Mouse (Mus musculus) thymus, postnatal 10 days (tissue): ENCODE results near the gene Sh2d3c.
A peak's percentile ranks its signal among the peaks of the same experiment; 100 is the strongest.

ENCODE experiments used
- DNase-seq, 2 experiments: peaks; one replicate each; pipeline ENCODE4 v3.0.0; 2021; ENCODE audit warnings: low spot score in 2 of 2

Gene Sh2d3c

DNA sequence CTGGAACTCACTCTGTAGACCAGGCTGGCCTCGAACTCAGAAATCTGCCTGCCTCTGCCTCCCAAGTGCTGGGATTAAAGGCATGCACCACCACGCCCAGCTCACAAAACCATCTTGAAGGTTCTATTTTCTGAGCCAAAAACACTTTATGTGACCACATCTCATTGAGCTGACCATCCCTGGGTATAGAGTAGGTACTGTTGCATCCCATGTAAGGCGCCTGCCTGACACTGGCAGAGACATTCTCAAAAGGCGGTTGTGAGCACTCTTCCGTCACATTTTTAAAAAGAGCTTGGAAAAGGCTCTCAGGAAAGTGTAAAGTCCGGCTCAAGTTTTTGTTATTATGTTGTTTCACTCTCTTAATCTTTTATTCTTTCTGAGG, 35.8 kb downstream of the Sh2d3c start:
- DNase-seq: no peak

DNA sequence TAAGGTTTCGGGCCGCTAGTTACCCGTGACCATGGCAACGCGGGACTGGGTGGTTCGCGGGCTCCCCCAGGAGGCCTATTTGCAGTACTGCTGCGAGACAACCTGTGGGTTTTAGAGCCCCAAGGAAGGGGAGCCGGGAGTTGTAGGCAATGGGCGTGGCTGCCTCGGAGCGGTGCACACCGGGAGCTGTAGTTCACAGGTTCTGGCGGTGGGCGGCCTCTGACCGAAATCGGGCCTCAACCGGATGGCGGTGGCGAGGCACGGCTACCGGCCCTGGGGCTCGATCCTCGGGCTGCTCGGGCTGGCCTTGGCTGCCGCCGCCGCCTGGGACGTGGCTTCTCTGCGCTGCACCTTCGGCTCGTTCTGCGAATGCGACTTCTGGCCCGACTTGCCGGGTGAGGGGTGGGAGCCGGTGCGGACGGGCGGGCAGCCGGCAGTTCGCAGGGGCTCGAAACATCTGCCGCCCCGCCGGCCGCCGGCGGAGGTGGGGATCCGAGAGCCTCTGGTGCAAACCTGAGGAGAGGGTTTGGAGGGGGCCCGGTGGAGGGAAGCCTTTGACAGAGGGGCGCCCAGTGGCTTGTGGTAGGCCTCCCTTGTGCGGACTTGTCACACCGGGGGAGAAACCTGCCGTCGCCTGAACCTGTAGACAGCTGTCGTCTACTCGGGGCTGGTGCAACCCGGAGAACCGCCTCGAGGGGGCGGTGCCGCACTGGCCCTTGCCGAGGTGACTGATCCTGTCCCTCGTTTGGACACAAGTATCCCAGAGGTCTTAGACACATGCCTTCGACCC, 36.4 kb downstream of the Sh2d3c start, which contains the start of gene Tor2a:
Gene Tor2a, plus strand, starts transcription at position 179 of the 790 bp plus-strand sequence.
- DNase-seq: peak; percentile 98

DNA sequence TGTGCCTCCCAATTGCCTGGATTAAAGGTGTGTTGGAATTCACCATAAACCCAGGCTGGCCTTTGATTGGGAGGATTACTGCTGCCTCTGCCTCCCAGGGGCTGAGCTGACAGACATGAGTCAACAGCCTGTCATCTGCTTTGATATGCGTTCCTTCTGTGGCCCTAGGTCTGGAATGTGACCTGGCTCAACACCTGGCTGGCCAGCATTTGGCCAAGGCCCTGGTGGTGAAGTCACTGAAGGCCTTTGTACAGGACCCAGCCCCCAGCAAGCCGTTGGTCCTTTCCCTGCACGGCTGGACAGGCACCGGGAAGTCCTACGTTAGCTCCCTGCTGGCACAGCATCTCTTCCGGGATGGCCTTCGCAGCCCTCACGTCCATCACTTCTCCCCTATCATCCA, 37.6 kb downstream of the Sh2d3c start:
- DNase-seq: no peak

DNA sequence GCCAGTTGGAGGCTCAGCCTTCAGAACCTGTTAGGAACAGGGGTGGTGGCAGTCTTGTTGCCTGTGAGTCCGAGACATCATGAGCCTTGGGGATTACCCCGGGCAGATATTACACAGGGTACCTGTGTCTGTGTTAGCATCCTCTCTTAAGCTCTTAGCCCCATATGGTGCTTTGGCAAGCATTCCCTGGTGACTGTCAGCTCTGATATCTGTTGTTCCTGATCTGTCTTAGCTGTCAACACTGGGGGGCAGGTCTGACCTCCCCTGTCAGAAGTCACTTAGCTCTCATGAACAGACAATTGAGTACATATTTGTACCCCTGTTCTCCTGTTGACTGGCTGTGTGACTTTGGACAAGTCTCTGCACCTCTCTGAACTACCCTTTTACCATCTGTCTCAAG, 38.1 kb downstream of the Sh2d3c start:
- no peak for DNase-seq

DNA sequence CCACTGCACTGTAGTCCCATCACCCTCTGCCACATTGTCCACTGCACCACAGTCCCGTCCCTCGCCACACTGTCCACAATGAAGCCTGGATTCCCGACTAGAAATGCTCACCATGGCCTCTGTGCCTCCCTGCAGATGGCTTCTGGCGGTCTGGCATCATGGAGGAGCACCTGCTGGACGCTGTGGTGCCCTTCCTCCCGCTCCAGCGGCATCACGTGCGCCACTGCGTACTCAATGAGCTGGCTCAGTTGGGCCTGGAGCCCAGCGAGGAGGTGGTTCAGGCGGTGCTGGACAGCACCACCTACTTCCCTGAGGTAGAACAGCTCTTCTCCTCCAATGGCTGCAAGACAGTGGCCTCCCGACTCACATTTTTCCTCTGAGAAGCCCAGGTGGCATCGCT, 40.5 kb downstream of the Sh2d3c start:
- no peak for DNase-seq

DNA sequence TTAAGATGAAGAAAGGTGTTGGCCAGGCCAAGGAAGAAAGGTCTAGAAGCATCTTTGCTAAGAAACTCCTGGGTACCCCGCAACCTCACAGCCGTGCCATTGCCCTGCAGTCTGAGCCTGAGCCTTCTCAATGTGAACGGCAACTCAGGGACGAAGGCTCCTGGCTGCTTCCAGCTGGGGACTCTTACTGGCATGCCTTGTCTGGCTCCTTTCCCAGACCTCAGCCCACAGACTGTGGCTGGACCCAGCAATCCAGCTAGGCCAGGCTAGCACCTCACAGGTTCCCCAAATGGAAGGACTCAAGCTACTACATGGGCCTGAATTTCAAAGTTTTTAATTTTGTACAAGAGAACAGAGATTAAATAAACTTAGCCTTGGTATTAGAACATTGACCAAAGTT, 41.0 kb downstream of the Sh2d3c start:
- no peak for DNase-seq

DNA sequence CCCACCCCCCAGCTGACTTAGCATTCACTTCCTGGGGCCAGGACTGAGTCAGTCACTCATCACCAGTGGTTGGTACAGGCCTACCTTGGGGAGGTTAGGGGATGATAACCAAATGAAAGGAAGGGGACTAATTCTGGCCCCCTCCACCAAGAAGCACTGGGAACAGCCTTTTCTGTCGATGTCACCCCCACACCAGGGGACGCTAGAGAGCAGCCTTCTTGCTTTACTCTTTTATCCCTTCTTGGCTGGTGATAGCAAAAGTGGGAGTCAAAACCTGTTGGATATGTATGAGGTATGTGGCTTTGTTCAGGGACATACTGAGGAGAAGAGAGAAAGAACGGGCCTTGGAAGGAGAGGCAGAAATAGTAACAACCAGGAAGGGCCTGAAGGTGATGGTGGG, 42.5 kb downstream of the Sh2d3c start:
- no peak for DNase-seq

DNA sequence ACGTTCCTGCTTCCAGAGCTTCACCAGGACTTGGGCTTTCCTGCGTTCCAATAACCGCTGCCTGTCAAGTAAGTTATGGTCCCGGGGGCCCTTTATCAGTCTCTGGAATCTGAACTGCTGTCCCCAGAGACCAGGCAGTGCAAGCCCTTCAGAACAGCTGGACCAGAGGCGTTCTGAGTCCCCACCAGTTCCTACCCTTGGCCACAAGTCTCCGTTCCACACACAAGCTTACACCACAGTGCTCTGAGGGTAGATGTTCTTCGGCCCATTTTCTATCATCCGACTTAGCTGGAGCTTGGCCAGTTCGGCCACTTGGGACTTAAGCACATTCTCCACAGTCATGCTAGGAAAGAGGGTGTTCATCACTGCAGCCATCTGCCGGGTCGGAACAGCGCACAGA, 46.4 kb downstream of the Sh2d3c start:
- DNase-seq: no peak

DNA sequence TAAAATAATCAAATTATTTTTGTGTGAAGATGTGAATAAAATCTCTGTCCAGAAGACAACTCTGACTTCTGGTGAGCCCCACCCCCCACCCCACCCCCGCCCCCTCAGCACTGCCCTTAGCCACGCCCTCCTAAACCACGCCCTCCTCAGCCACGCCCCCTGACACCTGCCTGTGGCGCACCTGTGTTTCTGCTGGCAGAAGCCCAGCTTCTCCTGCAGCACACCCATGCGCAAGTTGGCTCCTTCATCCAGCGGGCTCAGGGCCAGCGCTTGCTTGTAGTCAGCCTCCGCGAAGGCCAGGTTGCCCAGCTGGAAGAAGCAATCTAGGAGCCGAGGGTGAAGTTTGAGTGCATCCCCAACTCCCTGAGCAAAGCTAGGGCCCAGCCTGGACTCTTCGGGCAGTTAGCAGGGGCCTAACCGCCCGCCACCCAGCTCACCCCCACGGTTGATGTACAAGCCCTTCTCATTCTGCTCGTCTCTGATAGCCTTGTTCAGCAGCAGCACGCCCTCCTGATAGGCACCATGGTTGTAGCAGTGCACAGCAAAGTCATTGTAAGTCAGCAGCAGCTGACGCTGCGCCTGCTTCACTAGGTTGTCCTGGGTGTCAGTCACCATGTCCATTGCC, 47.9 kb downstream of the Sh2d3c start:
- DNase-seq: no peak

DNA sequence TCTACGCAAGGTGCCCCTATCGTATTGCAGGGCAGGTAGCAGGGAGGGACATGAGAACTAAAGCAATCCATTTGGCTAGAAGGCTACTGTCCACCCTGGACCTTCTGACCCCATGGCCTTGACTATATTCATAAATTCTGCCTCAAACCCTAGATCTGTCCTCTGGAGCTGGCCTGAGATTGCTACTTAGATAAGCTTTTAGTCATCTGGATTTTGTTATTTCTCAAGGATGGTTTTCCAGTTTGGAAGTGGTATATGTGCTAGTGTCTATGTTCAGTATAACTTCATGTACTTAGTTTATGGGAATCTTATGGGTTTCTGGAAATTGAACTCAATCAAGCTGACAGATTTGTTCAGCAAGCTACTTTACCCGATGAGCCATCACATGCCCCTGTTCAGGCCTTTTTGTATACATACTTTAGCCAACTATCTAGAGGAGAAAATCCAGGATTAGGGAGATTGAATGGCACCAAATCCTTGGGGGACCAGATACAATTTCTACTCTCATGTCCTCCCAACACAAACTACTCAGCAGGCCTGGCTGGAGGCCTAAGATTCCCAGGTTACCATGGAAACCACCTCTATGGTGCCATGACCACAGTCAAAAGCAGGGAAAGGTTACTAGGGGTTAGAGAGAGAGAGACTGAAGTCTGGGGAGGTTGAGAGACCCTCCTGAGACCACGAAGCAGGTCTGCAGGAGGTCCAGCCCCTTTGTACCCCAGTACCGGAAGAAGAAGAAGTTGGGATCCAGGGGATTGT, 48.7 kb downstream of the Sh2d3c start:
- DNase-seq: no peak

DNA sequence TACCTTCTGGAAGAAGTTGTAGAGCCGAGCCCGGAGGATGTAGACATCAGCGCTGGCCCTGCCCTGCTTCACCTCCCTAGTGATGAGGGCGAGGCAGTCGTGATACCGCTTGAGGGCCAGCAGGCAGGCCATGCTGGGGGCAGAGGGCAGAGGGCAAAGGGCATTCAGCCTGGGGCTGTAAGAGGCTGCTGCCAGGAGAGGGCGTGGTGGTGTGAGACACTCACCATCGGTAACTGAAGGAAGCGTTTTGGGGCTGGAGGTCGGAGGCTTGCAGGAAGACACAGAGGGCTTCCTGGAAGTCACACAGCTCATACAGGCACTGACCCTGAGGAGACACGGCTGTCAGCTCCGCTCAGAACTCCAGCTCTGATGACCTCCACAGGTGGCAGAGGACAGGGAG, 51.0 kb downstream of the Sh2d3c start:
- no peak for DNase-seq

DNA sequence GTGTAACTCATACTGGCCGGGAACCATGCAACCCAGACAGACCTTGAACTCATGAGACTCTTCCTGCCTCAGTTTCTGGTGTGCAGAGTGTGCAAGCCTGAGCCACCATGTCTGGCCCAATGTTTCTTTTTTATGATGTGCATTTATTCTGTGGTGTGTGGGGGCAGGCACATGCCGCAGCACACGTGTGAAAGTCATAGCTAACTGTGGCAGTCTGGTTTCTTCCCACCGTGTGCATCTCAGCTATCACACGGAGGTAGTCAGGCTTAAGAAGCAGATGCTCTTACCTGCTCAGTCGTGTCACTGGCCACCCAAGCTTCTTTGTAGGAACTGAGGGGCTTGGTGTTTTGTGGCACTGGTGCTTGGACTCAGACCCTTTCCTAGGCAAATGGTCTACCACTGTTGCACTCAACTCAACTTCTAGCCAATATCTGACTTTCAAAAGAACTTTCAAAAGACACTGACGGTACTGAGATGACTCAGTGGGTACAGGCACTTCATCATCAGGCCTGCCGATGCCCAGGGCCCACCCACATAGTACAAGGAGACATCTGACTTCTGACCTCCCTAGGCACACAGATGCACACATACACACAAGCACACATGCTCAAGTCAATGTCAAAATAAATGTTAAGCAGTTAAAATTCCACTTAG, 51.9 kb downstream of the Sh2d3c start:
- no peak for DNase-seq

DNA sequence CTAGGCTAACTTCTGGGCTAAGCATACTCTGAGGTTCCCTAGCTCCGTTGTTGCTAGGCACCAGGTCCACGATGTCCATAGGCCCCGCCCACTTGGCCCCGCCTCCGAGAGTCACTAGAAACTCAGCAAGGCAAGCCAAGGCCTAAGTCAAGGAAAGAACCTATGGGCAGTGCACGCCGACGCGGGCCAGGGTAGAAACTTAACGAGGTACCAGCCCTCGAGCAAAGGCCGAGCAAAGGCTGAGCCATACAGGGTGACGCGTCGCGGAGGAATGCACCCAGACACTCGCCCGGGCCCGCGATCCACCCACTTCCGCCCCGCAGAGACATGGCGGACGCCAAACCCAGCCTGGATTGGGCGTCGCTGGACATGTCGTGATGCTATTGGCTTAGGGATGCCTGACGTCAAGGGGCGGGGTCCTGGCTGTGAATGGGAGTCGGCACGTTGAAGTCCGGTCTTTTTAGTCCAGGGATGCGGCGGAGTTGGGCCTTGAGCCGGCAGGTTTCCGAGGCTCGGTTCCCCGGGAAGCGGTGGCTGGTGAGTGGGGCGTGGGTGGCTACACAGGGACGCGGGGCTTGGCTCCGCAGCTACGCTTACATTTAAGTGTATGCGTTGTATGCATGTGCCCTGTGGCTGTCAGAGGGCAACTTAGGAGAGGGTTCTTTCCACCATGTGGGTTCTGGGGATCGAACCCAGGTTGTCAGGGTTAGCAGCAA, 54.7 kb downstream of the Sh2d3c start, which contains the start of the genes Ttc16 and Ptrh1:
Gene Ttc16, minus strand, starts transcription at position 275 of the 716 bp plus-strand sequence.
Gene Ptrh1, plus strand, starts transcription at position 428 of the 716 bp plus-strand sequence.
- peak; percentile 94 to 96 for DNase-seq

DNA sequence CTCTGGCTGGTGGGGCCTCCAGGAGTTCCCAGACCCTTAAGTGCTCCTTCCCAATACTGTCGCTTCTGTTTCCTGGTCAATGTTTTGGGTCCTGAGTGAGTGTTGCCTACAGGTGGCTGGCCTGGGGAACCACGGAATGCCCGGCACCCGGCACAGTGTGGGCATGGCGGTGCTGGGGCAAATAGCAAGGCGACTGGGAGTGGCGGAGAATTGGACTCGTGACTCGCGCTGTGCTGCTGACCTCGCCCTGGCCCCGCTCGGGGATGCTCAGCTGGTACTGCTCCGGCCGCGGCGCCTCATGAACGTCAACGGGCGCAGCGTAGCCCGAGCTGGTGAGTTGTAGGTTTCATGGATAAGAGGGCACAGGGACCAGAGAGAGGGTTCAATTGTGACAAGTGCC, 55.3 kb downstream of the Sh2d3c start:
- no peak for DNase-seq

DNA sequence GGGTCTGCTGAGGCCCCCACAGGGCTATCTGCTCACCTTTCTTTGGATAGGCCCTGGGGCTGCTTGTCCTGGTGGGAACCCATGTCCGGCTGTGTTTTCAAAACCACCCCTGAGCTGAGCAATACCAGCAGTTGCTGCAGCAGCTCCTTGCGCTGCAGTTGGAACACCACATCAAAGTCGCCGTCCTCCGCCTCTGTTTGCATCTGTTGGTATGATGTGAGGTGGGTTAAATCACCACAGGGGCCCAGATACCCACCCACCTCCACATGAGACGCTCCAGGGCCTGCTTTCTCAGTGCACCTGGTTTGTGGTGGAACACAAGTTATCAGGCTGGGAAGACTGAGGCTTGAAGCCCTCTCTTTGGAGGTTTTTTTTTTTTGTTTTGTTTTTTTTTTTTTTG, 57.2 kb downstream of the Sh2d3c start:
- DNase-seq: peak; percentile 84 to 92

DNA sequence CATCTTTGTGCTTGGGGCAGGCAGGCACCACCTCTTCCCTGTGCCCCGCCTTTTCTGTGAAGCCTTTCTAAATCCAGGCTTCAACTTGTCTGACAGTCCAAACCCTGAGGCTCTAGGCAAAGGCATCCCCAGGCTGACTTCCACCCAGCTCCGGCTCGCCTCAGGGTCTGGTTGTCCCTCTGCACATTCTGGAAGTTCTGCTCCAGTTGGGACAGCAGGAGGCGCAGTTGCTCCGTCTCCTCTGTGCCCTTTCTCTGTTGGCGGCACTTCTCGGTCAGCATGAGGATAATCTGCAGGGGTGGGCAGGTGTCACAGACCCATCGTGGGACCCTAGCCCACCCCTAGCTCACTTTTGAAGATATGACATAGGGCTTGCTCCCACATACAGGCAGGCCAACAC, 58.3 kb downstream of the Sh2d3c start:
- peak; percentile 51 to 64 for DNase-seq

DNA sequence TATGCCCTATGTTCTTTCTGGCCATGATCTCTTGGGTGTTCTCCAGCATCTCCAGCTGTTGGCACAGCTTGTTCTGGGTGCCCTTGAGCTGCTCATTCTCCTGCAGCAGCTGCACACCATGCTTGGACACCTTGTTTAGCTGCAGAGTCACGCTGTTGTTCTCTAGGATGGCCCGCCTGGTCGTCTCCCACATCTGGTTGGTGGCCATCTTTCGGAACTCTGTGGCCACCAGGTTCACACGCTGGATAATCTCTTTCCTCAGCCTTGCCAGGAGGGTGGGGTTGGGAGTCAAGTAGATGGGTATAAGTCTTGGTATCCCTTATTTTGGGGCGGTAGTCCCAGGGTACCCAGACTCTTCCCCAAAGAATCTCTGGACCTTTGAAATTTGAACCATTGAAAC, 58.9 kb downstream of the Sh2d3c start:
- no peak for DNase-seq

DNA sequence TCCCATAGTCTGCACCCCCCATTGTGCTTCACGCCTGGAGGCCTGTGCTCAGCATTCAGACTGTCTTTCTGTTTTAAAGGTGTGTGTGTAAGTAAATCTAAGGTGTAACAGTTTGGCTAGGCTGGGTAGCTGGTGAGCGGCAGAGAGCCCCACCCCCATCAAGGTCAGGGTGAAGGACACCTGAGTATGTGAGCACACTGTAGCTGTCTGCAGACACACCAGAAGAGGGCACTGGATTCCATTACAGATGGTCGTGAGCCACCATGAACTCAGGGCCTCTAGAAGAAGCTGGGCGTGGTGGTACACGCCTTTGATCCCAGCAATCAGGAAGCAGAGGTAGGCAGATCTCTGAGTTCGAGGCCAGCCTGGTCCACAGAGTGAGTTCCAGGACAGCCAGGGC, 60.9 kb downstream of the Sh2d3c start:
- no peak for DNase-seq

DNA sequence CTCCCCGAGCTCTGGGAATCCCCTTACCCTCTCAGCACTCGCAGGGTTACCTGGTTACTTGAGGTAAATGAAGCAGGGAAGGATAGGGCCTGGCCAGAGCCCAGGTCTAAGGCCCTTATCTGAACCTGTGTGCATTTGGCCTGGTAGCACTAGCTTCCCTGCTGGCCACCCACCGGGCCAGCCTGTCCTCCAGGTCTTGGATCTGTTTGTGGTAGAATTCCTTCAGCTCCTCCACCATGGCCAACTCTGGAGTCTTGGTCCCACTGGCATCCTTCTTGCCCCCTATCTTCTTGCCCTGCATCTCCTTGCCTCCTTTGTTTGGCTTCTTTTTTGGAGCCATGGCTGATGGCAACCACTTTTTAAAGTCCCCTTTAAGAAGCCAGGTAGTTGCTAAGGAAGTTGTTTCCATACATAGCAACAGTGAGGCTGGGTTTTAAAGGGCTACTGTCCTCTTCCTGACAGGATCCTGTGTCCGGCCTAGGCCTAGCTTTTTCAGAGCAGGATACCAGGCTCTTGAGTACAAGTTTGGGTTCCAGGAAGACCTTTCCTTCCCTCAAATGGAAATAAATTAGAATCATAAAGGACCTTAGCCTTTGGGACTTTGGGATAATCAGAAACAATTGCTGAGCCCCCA, 63.3 kb downstream of the Sh2d3c start, which contains the start of gene Cfap157:
Gene Cfap157, minus strand, starts transcription at position 381 of the 634 bp plus-strand sequence.
- DNase-seq: no peak

DNA sequence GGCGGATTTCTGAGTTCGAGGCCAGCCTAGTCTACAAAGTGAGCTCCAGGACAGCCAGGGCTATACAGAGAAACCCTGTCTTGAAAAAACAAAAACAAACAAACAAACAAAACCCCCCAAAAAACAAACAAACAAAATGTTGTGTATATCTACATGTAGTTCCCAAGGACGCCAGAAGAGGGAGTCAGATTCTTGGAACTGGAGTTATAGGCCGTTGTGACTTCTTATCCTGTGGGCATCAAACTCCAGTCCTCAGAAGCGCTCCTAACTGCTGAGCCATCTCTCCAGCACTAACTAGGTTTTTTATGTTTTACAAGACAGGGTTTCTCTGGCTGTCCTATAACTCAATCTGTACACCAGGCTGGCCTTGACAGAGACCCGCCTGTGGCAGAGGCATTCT, 66.3 kb downstream of the Sh2d3c start:
- DNase-seq: no peak

DNA sequence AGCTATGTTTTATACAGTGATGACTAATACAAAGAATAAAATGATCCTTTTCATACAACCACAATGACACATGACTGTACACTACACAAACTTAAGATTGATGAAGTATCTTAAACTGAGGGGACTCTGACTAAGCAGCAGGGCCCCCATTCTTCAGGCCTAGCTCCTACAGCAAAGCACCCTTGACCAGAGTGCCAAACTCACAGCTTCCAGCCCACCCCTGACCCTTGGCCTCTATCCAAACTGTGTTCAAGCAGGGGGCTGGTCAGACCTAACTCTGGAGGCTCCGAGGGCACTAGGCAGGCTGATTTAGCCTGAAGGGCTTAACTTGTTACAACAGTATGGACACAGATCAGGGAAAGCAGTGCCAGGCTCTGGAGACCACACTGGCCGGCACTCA, 67.7 kb downstream of the Sh2d3c start:
- no peak for DNase-seq
